Mouse (Mus musculus) stomach, embryonic 15.5 days (tissue): Measurements from ENCODE around the gene Olfr1443. TPM values are rescaled to one million over a fixed set of nuclear protein-coding genes. Genes with fewer than 3 reads are reported as not detected.
"Not testable (repeated sequence)": the region's sequence is repeated elsewhere in the genome, so short reads cannot be mapped to it uniquely, and the experiment has no call there.

Experiments
- ATAC-seq: fragments of 200-750 bp; cut with Nextera tagmentation; 2 replicates; pipeline ENCODE4 v1.8.0; 2017; ENCODE audit warnings: low read depth, moderate number of reproducible peaks, moderate TSS enrichment; ENCODE audit not compliant: insufficient read depth, low FRiP score
- H3K27ac ChIP-seq: fragments of 300-500 bp; sonication (generic); 2 replicates; pipeline ENCODE4 v1.5.1; 2015; ENCODE audit warnings: mild to moderate bottlenecking, inconsistent platforms
- H3K27me3 ChIP-seq: fragments of 300-500 bp; sonication (generic); replicated peaks from 2 replicates; pipeline ENCODE4 v1.6.1; 2015; ENCODE audit warnings: inconsistent platforms
- H3K36me3 ChIP-seq: fragments of 300-500 bp; sonication (generic); 2 replicates; pipeline ENCODE4 v1.6.1; 2015; ENCODE audit warnings: inconsistent platforms
- H3K4me1 ChIP-seq: fragments of 300-500 bp; sonication (generic); 2 replicates; pipeline ENCODE4 v1.6.1; 2015; ENCODE audit warnings: inconsistent platforms
- H3K4me2 ChIP-seq: fragments of 300-500 bp; sonication (generic); 2 replicates; pipeline ENCODE4 v1.6.1; 2015; ENCODE audit warnings: mild to moderate bottlenecking, inconsistent platforms
- H3K4me3 ChIP-seq: fragments of 300-500 bp; sonication (generic); replicated peaks from 2 replicates; pipeline ENCODE4 v1.5.1; 2015; ENCODE audit warnings: inconsistent platforms
- H3K9ac ChIP-seq: fragments of 300-500 bp; sonication (generic); 2 replicates; pipeline ENCODE4 v1.6.1; 2015; ENCODE audit warnings: inconsistent platforms
- H3K9me3 ChIP-seq: fragments of 300-500 bp; sonication (generic); 2 replicates; pipeline ENCODE4 v1.6.1; 2016; ENCODE audit warnings: inconsistent platforms
- WGBS: fragments of 180-500 bp; shearing (Covaris S2); methylation state at CpG from one replicate; pipeline ENCODE4 v1.1.7; 2015; 5-methylcytosine and 5-hydroxymethylcytosine counted together
- polyA plus RNA-seq: library from polyadenylated mRNA; unstranded; fragments of >200 nt; fragmentation: Nextera tagmentation; extraction: Ambion mirVana; gene quantifications from 2 replicates; pipeline ENCODE4 v1.2.1, GENCODE M21; 2015

The Olfr1443 gene
- polyA plus RNA-seq, 1 experiment from 2014 or later = not detected

DNA sequence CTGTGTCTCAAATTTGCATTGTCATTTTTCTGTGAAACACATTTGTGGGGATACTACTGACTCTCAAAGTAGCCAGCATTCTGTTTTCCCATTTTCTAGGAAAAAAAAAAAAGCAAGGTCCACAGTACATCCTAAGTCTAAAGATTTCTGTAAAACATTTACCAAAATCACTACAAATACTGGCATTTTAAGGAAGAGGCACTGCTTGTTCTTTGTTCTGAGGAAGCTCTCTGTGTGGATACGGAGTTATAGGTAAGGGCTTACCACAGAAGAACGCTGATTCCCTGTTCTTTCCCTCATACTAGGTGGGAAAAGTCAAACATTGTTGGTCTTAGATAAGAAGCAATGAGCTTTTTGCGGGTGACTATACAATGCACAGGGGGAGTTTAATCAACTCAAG is 17.7 kb downstream of the Olfr1443 start, which contains the start of gene Keg1:
Gene Keg1, plus strand, starts transcription at position 197 of the 400 bp plus-strand sequence.
- Histone ChIP-seq H3K4me3 (no peak within 1 kb of the TSS), H3K4me1 (no peaks in the 10 kb centered on the region)
- no peak for ATAC-seq

DNA sequence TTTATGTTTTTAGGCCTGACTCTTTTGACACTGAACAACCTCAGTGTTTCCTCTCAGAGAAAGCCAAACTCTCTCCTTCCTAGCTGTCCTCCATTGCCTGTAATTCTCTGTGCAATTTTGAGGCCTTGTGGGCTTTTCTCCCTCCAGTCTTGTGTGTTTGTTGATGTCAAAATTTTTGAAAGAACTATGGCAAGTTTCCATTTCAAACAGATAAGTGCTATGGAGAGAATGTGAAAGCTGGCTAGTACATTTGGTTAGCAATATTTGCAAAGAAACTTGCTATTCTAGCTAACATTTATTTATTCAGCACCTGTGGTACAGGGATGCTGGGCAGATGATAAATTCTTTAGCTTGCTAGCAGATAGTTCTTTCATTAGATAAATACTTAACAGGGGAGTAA is 18.3 kb downstream of the Olfr1443 start:
- H3K4me3 ChIP-seq = no peak overlapping the region
- H3K27ac ChIP-seq = no peak overlapping the region
- no peaks in the 10 kb centered on the region for H3K27me3 ChIP-seq
- H3K4me1 ChIP-seq = no peaks in the 10 kb centered on the region
- no peak for ATAC-seq
- no peak overlapping the region for H3K9ac ChIP-seq
- no peaks in the 10 kb centered on the region for H3K36me3 ChIP-seq
- H3K9me3 ChIP-seq = no peaks in the 10 kb centered on the region
- H3K4me2 ChIP-seq = no peak overlapping the region

More for the DNA sequence above, 17.7 kb downstream of the Olfr1443 start, which contains the start of gene Keg1:
- 59% methylated on average over 3 of the region's 3 CpGs for WGBS
- H3K36me3 ChIP-seq = no peaks in the 10 kb centered on the region
- no peaks in the 10 kb centered on the region for H3K27me3 ChIP-seq
- H3K4me2 ChIP-seq = no peak within 1 kb of the TSS
- no peak within 1 kb of the TSS for H3K9ac ChIP-seq
- no peak within 1 kb of the TSS for H3K27ac ChIP-seq
- no peaks in the 10 kb centered on the region for H3K9me3 ChIP-seq

DNA sequence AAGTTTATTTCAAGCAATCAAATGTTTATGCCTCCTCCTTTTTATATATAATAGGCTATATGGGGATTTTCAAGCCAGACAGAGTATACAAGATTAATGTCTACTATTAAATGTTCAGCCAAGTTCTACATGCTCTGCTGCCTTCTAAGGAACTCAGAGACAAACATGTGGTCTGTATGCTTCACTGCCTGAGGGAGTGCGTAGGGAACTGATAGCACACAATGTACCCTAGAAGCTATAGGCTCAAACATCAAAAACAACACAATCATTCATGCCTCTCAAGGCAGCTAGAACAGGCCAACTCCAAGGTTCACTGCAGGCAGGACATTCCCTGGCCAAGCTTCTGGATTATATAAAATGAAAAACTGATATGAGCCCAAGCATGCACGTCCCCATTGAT is 30.5 kb downstream of the Olfr1443 start:
- no peaks in the 10 kb centered on the region for H3K9me3 ChIP-seq
- H3K4me3 ChIP-seq = no peak overlapping the region
- H3K4me1 ChIP-seq = no peaks in the 10 kb centered on the region
- no peaks in the 10 kb centered on the region for H3K36me3 ChIP-seq
- ATAC-seq = no peak
- WGBS = 62% methylated on average over 2 of the region's 2 CpGs
- no peak overlapping the region for H3K9ac ChIP-seq
- H3K27me3 ChIP-seq = no peaks in the 10 kb centered on the region
- H3K27ac ChIP-seq = no peak overlapping the region
- no peak overlapping the region for H3K4me2 ChIP-seq

DNA sequence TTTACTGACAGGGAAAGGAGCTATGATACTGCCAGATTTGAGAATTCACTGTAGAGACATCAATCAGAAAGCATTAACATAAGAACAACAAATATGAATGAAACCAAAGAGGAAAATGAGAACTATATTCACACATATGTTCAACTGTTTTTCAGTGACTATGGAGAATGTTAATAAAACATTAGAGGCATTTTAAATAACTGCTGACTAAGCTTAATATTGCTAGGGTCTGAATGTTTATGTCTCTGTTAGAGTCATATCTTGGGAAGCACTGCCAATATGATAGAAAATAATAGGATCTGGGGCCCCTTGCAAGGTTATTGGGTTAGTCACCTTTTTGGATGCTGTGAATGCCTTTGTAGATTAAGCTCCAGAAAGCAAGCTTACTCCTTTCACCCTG is 31.1 kb downstream of the Olfr1443 start:
- H3K27me3 ChIP-seq = no peaks in the 10 kb centered on the region
- no peak overlapping the region for H3K4me2 ChIP-seq
- no peaks in the 10 kb centered on the region for H3K36me3 ChIP-seq

GRCm38 (mm10) chr19:12719189-12719588 is 41.3 kb downstream of the Olfr1443 start:
- no peak for ATAC-seq
- no peak overlapping the region for H3K27ac ChIP-seq
- no peaks in the 10 kb centered on the region for H3K27me3 ChIP-seq
- no peak overlapping the region for H3K4me2 ChIP-seq
- no peak overlapping the region for H3K9ac ChIP-seq
- no peaks in the 10 kb centered on the region for H3K36me3 ChIP-seq
- 61% methylated on average over 6 of the region's 6 CpGs for WGBS
- no peaks in the 10 kb centered on the region for H3K4me1 ChIP-seq
- no peaks in the 10 kb centered on the region for H3K9me3 ChIP-seq
- H3K4me3 ChIP-seq = no peak overlapping the region

More for the DNA sequence above, 31.1 kb downstream of the Olfr1443 start:
- Histone ChIP-seq H3K27ac (no peak overlapping the region), H3K4me1 (no peaks in the 10 kb centered on the region), H3K9ac (no peak overlapping the region), H3K4me3 (no peak overlapping the region), H3K9me3 (no peaks in the 10 kb centered on the region)
- no peak for ATAC-seq

GRCm38 (mm10) chr19:12720463-12720862 is 42.6 kb downstream of the Olfr1443 start:
- no peak overlapping the region for H3K9ac ChIP-seq
- no peaks in the 10 kb centered on the region for H3K4me1 ChIP-seq
- H3K27ac ChIP-seq = no peak overlapping the region
- H3K4me2 ChIP-seq = no peak overlapping the region
- H3K9me3 ChIP-seq = no peaks in the 10 kb centered on the region
- no peak overlapping the region for H3K4me3 ChIP-seq
- H3K36me3 ChIP-seq = no peaks in the 10 kb centered on the region
- no peak for ATAC-seq
- WGBS = 66% methylated on average over 2 of the region's 2 CpGs
- no peaks in the 10 kb centered on the region for H3K27me3 ChIP-seq

GRCm38 (mm10) chr19:12720919-12721318 is 43.0 kb downstream of the Olfr1443 start:
- H3K4me1 ChIP-seq, H3K4me2 ChIP-seq, H3K27ac ChIP-seq, H3K9me3 ChIP-seq, H3K27me3 ChIP-seq, H3K9ac ChIP-seq, ATAC-seq, H3K36me3 ChIP-seq, H3K4me3 ChIP-seq: not testable (repeated sequence)
- WGBS = 85% methylated on average over 5 of the region's 5 CpGs

GRCm38 (mm10) chr19:12721596-12721995 is 43.7 kb downstream of the Olfr1443 start:
- not testable (repeated sequence) for H3K27ac ChIP-seq, H3K36me3 ChIP-seq, H3K4me2 ChIP-seq, H3K4me3 ChIP-seq, H3K9ac ChIP-seq, H3K27me3 ChIP-seq, ATAC-seq, H3K4me1 ChIP-seq, H3K9me3 ChIP-seq
- WGBS = 87% methylated on average over 7 of the region's 7 CpGs

- no peak for ATAC-seq
- WGBS = 67% methylated on average over 2 of the region's 3 CpGs
- Histone ChIP-seq H3K27me3 (no peaks in the 10 kb centered on the region), H3K9ac (no peak overlapping the region), H3K4me2 (no peak overlapping the region), H3K4me1 (no peaks in the 10 kb centered on the region), H3K4me3 (no peak overlapping the region), H3K36me3 (no peaks in the 10 kb centered on the region), H3K9me3 (no peaks in the 10 kb centered on the region), H3K27ac (no peak overlapping the region)
Observed at GRCm38 (mm10) chr19:12722308-12722707, 44.4 kb downstream of the Olfr1443 start.

- WGBS = 77% methylated on average over 1 of the region's 1 CpGs
- H3K9ac ChIP-seq = no peak overlapping the region
- ATAC-seq = no peak
- no peaks in the 10 kb centered on the region for H3K36me3 ChIP-seq
- H3K27me3 ChIP-seq = no peaks in the 10 kb centered on the region
- no peaks in the 10 kb centered on the region for H3K9me3 ChIP-seq
- no peak overlapping the region for H3K4me3 ChIP-seq
- H3K4me2 ChIP-seq = no peak overlapping the region
- H3K4me1 ChIP-seq = no peaks in the 10 kb centered on the region
- H3K27ac ChIP-seq = no peak overlapping the region
Observed at GRCm38 (mm10) chr19:12725851-12726250, 47.9 kb downstream of the Olfr1443 start.

- WGBS = 46% methylated on average over 1 of the region's 1 CpGs
Observed at GRCm38 (mm10) chr19:12731036-12731435, 53.1 kb downstream of the Olfr1443 start.

DNA sequence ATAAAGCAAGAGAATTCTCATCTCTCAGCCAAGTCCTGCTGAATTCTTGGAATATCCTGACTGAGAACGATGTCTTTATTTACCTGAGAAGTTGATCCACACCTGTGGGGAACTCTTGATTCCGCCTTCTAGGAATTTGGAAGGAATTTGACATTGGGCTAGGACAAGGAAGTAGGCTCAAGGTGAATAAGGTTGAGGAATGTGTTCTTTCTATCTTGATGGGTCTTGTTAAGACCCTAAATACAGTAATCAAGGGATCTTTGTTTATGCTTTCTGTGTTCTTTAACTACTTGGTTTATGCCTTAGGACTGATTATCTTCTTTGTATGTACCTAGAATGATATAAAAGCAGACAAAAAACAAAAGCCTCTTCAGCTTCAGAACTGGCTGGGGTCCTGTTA is 54.0 kb downstream of the Olfr1443 start:
- WGBS = 79% methylated on average over 2 of the region's 2 CpGs
- Histone ChIP-seq H3K9me3 (no peaks in the 10 kb centered on the region), H3K4me2 (no peak overlapping the region), H3K9ac (no peak overlapping the region), H3K27me3 (no peaks in the 10 kb centered on the region), H3K4me3 (no peak overlapping the region), H3K4me1 (no peaks in the 10 kb centered on the region), H3K36me3 (no peaks in the 10 kb centered on the region), H3K27ac (no peak overlapping the region)
- no peak for ATAC-seq

More at GRCm38 (mm10) chr19:12731036-12731435, 53.1 kb downstream of the Olfr1443 start:
- Histone ChIP-seq H3K9me3 (no peaks in the 10 kb centered on the region), H3K9ac (no peak overlapping the region), H3K4me1 (no peaks in the 10 kb centered on the region), H3K36me3 (no peaks in the 10 kb centered on the region), H3K27ac (no peak overlapping the region), H3K4me2 (no peak overlapping the region), H3K27me3 (no peaks in the 10 kb centered on the region), H3K4me3 (no peak overlapping the region)
- no peak for ATAC-seq
